Mouse (Mus musculus) small intestine, adult 2 months (tissue): ENCODE measurements around the gene Sun1.

Experiments
- CTCF ChIP-seq: fragments of 200-500 bp; IDR thresholded peaks from 2 replicates; pipeline ENCODE4 v1.5.1; 2012; ENCODE audit warnings: low read depth, mild to moderate bottlenecking, control low read depth, inconsistent platforms, low read length, moderate library complexity, mixed read lengths; ENCODE audit not compliant: insufficient replicate concordance, insufficient read length; ENCODE audit errors: extremely low read depth
- POLR2A ChIP-seq: fragments of 200-500 bp; IDR thresholded peaks from 2 replicates; pipeline ENCODE4 v1.6.1; 2012; ENCODE audit warnings: low read depth, mild to moderate bottlenecking, control low read depth, inconsistent platforms, low read length, moderate library complexity

DNA sequence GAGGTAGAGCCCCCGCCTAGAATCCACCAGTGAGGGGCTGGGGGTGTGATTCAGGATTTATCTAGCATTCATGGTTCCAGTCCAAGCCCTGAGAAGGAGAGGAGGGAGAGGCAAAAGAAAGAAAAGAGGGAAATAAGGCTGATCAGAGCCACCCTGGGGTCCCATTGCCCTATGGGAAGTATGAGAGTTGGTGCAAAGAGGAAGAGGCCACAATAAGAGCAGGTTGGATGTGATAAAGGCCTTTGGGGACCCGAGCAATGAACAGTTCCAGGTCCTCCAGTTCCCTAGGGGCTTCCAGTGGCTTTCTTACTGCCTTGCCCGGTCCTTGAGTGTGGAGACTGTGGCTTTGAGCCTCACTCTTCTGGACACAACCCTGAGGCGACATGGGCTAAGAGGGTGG lies 87.3 kb downstream of the Sun1 start:
- no peak for TF ChIP-seq CTCF
- TF ChIP-seq POLR2A, result no peak
